Mouse (Mus musculus): ENCODE measurements around the gene Hps6. TPM values are rescaled to one million over a fixed set of nuclear protein-coding genes. Genes with fewer than 3 reads are reported as not detected.
"Not testable (repeated sequence)": the region's sequence is repeated elsewhere in the genome, so short reads cannot be mapped to it uniquely, and the experiment has no call there.

Hps6 gene
- 1.9 and 2.4 TPM in 2 replicates for polyA plus RNA-seq (2014; fragmentation: Nextera tagmentation; extraction: Ambion mirVana)

- Histone ChIP-seq H3K27me3 (ENCODE audit: control insufficient read depth, insufficient read depth, low read length) (no peaks in the 10 kb centered on the region), H3K4me3 (ENCODE audit: low read depth, low read length) (peak within 1 kb of the TSS; percentile 62), H3K27ac (replicated peaks; ENCODE audit: low read depth, low read length) (no peak within 1 kb of the TSS), H3K4me1 (ENCODE audit: control insufficient read depth, insufficient read depth, low read length) (peaks cover 4% of the 10 kb centered on the region), H3K36me3 (replicated peaks; ENCODE audit: control insufficient read depth, insufficient read depth, low read depth, low read length) (no peaks in the 10 kb centered on the region), H3K9me3 (replicated peaks; ENCODE audit: control insufficient read depth, low read length) (no peaks in the 10 kb centered on the region), H3K4me2 (ENCODE audit: low read depth, low read length) (peak within 1 kb of the TSS; percentile 98), H3K9ac (replicated peaks; ENCODE audit: low read length) (peak within 1 kb of the TSS; percentile 74)
- DNase-seq (ENCODE audit: low spot score) (peak; percentile 74), ATAC-seq (replicated peaks; ENCODE audit: insufficient number of reproducible peaks, low FRiP score, low TSS enrichment, low read depth) (peak; percentile 61)
- 1% methylated on average over 70 of the region's 70 CpGs for WGBS
These were observed at the start of gene Hps6 for GRCm38 (mm10) chr19:46003371-46004226. TSS of gene Hps6 (plus strand) at chr19:46003508.

DNA sequence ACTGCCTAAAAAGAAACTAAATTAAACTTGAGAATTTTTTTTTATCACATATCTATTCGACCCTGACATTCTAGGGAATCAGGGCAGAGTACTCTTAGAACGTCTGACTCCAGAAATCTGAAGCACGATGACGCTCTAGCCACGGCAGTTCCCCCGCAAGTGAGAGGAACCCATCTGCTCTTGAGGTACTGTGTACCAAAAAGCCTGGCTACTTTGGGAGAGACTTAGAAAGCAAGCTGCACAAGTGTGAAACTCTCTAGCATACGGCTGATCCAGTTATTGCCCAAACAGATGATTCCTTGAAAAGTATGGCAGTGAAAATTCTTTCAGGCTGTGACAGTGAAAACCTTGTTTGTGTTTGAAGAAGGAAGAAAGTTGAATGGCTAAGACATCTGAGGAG lies 46.6 kb upstream of the Hps6 start:
- H3K4me2 ChIP-seq (ENCODE audit: low read depth, low read length), result no peak overlapping the region
- H3K4me1 ChIP-seq (ENCODE audit: control insufficient read depth, insufficient read depth, low read length), result no peaks in the 10 kb centered on the region
- no peak overlapping the region for H3K4me3 ChIP-seq (ENCODE audit: low read depth, low read length)
- no peak overlapping the region for H3K27ac ChIP-seq (replicated peaks; ENCODE audit: low read depth, low read length)
- no peaks in the 10 kb centered on the region for H3K36me3 ChIP-seq (replicated peaks; ENCODE audit: control insufficient read depth, insufficient read depth, low read depth, low read length)
- ATAC-seq (replicated peaks; ENCODE audit: insufficient number of reproducible peaks, low FRiP score, low TSS enrichment, low read depth) (no peak), DNase-seq (ENCODE audit: low spot score) (no peak)
- WGBS, result 91% methylated on average over 7 of the region's 7 CpGs
- no peak overlapping the region for H3K9ac ChIP-seq (replicated peaks; ENCODE audit: low read length)
- no peaks in the 10 kb centered on the region for H3K9me3 ChIP-seq (replicated peaks; ENCODE audit: control insufficient read depth, low read length)
- no peaks in the 10 kb centered on the region for H3K27me3 ChIP-seq (ENCODE audit: control insufficient read depth, insufficient read depth, low read length)

GRCm38 (mm10) chr19:45960770-45961169 lies 42.5 kb upstream of the Hps6 start:
- no peaks in the 10 kb centered on the region for H3K27me3 ChIP-seq (ENCODE audit: control insufficient read depth, insufficient read depth, low read length)
- no peaks in the 10 kb centered on the region for H3K36me3 ChIP-seq (replicated peaks; ENCODE audit: control insufficient read depth, insufficient read depth, low read depth, low read length)
- H3K27ac ChIP-seq (replicated peaks; ENCODE audit: low read depth, low read length), result no peak overlapping the region
- 47% methylated on average over 5 of the region's 5 CpGs for WGBS
- no peaks in the 10 kb centered on the region for H3K4me1 ChIP-seq (ENCODE audit: control insufficient read depth, insufficient read depth, low read length)
- ATAC-seq (replicated peaks; ENCODE audit: insufficient number of reproducible peaks, low FRiP score, low TSS enrichment, low read depth), result no peak
- no peak overlapping the region for H3K4me3 ChIP-seq (ENCODE audit: low read depth, low read length)
- H3K9me3 ChIP-seq (replicated peaks; ENCODE audit: control insufficient read depth, low read length), result no peaks in the 10 kb centered on the region
- no peak overlapping the region for H3K4me2 ChIP-seq (ENCODE audit: low read depth, low read length)
- DNase-seq (ENCODE audit: low spot score), result no peak
- H3K9ac ChIP-seq (replicated peaks; ENCODE audit: low read length), result no peak overlapping the region

GRCm38 (mm10) chr19:45984379-45984778 lies 18.9 kb upstream of the Hps6 start:
- H3K9ac ChIP-seq (replicated peaks; ENCODE audit: low read length), result no peak overlapping the region
- no peak overlapping the region for H3K4me2 ChIP-seq (ENCODE audit: low read depth, low read length)
- ATAC-seq (replicated peaks; ENCODE audit: insufficient number of reproducible peaks, low FRiP score, low TSS enrichment, low read depth), result no peak
- no peak overlapping the region for H3K4me3 ChIP-seq (ENCODE audit: low read depth, low read length)
- H3K36me3 ChIP-seq (replicated peaks; ENCODE audit: control insufficient read depth, insufficient read depth, low read depth, low read length), result no peaks in the 10 kb centered on the region
- no peak for DNase-seq (ENCODE audit: low spot score)
- H3K27me3 ChIP-seq (ENCODE audit: control insufficient read depth, insufficient read depth, low read length), result no peaks in the 10 kb centered on the region
- no peak overlapping the region for H3K27ac ChIP-seq (replicated peaks; ENCODE audit: low read depth, low read length)
- no peaks in the 10 kb centered on the region for H3K9me3 ChIP-seq (replicated peaks; ENCODE audit: control insufficient read depth, low read length)
- no peaks in the 10 kb centered on the region for H3K4me1 ChIP-seq (ENCODE audit: control insufficient read depth, insufficient read depth, low read length)

DNA sequence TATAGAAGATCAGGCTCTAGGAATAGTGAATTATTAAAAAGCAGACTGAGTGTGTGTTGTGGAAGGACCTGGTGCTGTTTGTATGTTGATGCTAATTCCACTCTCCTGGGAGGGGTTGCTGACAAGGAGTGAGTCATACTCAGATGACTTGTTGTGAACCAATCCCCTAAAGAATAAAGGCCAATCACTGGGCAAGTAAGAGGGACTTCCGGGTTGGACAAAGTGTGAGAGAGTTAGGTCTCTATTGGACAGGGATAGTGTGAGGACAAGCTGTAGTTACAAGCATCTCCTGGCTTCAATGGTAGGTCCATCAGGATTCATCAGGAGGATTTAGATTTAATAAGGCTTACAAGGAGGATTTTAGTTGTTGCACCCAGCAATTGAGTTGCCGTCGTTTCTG lies 15.1 kb upstream of the Hps6 start:
- WGBS, result 94% methylated on average over 3 of the region's 3 CpGs
- DNase-seq (ENCODE audit: low spot score), result no peak
- Histone ChIP-seq H3K4me3 (ENCODE audit: low read depth, low read length) (no peak overlapping the region), H3K4me1 (ENCODE audit: control insufficient read depth, insufficient read depth, low read length) (no peaks in the 10 kb centered on the region), H3K4me2 (ENCODE audit: low read depth, low read length) (no peak overlapping the region), H3K27ac (replicated peaks; ENCODE audit: low read depth, low read length) (no peak overlapping the region), H3K9me3 (replicated peaks; ENCODE audit: control insufficient read depth, low read length) (no peaks in the 10 kb centered on the region), H3K36me3 (replicated peaks; ENCODE audit: control insufficient read depth, insufficient read depth, low read depth, low read length) (no peaks in the 10 kb centered on the region), H3K9ac (replicated peaks; ENCODE audit: low read length) (no peak overlapping the region), H3K27me3 (ENCODE audit: control insufficient read depth, insufficient read depth, low read length) (no peaks in the 10 kb centered on the region)
- no peak for ATAC-seq (replicated peaks; ENCODE audit: insufficient number of reproducible peaks, low FRiP score, low TSS enrichment, low read depth)

- no peak overlapping the region for H3K27ac ChIP-seq (replicated peaks; ENCODE audit: low read depth, low read length)
- ATAC-seq (replicated peaks; ENCODE audit: insufficient number of reproducible peaks, low FRiP score, low TSS enrichment, low read depth) (no peak), DNase-seq (ENCODE audit: low spot score) (no peak)
- H3K9me3 ChIP-seq (replicated peaks; ENCODE audit: control insufficient read depth, low read length), result 0 out of 2 replicates have a peak, but pooled peaks cover 2% of the 10 kb centered on the region
- H3K4me1 ChIP-seq (ENCODE audit: control insufficient read depth, insufficient read depth, low read length), result no peaks in the 10 kb centered on the region
- WGBS, result 95% methylated on average over 3 of the region's 3 CpGs
- H3K4me3 ChIP-seq (ENCODE audit: low read depth, low read length), result no peak overlapping the region
- H3K9ac ChIP-seq (replicated peaks; ENCODE audit: low read length), result no peak overlapping the region
- no peaks in the 10 kb centered on the region for H3K27me3 ChIP-seq (ENCODE audit: control insufficient read depth, insufficient read depth, low read length)
- no peaks in the 10 kb centered on the region for H3K36me3 ChIP-seq (replicated peaks; ENCODE audit: control insufficient read depth, insufficient read depth, low read depth, low read length)
- H3K4me2 ChIP-seq (ENCODE audit: low read depth, low read length), result no peak overlapping the region
These were observed 12.1 kb upstream of the Hps6 start for GRCm38 (mm10) chr19:45991171-45991570.

GRCm38 (mm10) chr19:45993441-45993840 lies 9.9 kb upstream of the Hps6 start:
- not testable (repeated sequence) for H3K27me3 ChIP-seq (ENCODE audit: control insufficient read depth, insufficient read depth, low read length); H3K4me2 ChIP-seq (ENCODE audit: low read depth, low read length); H3K36me3 ChIP-seq (replicated peaks; ENCODE audit: control insufficient read depth, insufficient read depth, low read depth, low read length); DNase-seq (ENCODE audit: low spot score); H3K4me1 ChIP-seq (ENCODE audit: control insufficient read depth, insufficient read depth, low read length); ATAC-seq (replicated peaks; ENCODE audit: insufficient number of reproducible peaks, low FRiP score, low TSS enrichment, low read depth); H3K9ac ChIP-seq (replicated peaks; ENCODE audit: low read length); H3K27ac ChIP-seq (replicated peaks; ENCODE audit: low read depth, low read length); H3K9me3 ChIP-seq (replicated peaks; ENCODE audit: control insufficient read depth, low read length); H3K4me3 ChIP-seq (ENCODE audit: low read depth, low read length)
- 85% methylated on average over 6 of the region's 6 CpGs for WGBS

DNA sequence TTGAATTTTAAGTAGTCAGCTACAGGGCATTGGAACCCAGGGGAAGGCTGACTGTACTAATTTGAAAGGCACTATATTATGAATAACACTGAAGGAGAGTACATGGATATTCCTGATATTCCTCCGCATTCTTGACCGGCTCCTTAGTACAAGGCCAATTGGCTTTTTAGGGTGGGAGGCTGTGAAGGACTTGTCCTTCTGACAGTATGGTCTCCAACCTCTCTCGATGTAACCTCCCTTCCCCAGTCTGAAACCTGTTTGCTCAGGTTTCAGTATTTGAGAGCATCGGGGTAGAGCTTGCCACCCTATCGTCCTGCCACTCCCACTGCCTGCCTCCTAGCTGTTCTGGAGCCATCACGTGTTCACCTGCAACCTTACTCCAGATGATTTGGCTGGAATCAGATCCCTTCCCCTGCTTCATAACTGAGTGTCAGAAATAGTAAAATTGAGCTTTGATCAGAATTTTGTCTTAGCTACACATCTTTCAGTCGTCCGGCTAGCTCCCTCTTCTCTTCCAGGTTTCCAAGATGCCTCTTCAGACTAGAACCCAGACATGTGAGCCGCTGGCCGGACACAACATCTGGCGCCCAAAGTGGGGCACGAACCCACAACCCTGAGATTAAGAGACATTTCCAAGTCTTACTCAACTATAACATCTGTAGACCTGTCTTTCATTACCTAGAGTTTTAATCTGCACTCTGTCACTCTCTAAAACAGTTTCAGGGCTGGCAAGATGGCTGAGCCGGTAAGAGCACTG lies 9.1 kb upstream of the Hps6 start:
- Histone ChIP-seq H3K4me2 (ENCODE audit: low read depth, low read length) (no peak overlapping the region), H3K36me3 (replicated peaks; ENCODE audit: control insufficient read depth, insufficient read depth, low read depth, low read length) (no peaks in the 10 kb centered on the region), H3K9me3 (replicated peaks; ENCODE audit: control insufficient read depth, low read length) (0 out of 2 replicates have a peak, but pooled peaks cover 2% of the 10 kb centered on the region), H3K9ac (replicated peaks; ENCODE audit: low read length) (no peak overlapping the region), H3K4me3 (ENCODE audit: low read depth, low read length) (no peak overlapping the region), H3K27me3 (ENCODE audit: control insufficient read depth, insufficient read depth, low read length) (no peaks in the 10 kb centered on the region), H3K27ac (replicated peaks; ENCODE audit: low read depth, low read length) (no peak overlapping the region), H3K4me1 (ENCODE audit: control insufficient read depth, insufficient read depth, low read length) (no peaks in the 10 kb centered on the region; the same call in 1 of the 2 replicates)
- ATAC-seq (replicated peaks; ENCODE audit: insufficient number of reproducible peaks, low FRiP score, low TSS enrichment, low read depth) (no peak), DNase-seq (ENCODE audit: low spot score) (no peak)
- 94% methylated on average over 13 of the region's 13 CpGs for WGBS
